Mouse (Mus musculus) spleen, postnatal 36 days (tissue): ENCODE results near the gene Tmc6.
A peak's percentile ranks its signal among the peaks of the same experiment; 100 is the strongest.

Experiments used
- DNase-seq, 2 experiments: peaks; one replicate each; pipeline ENCODE4 v3.0.0; 2022; ENCODE audit warnings: low spot score in 2 of 2, mixed read lengths in 1 of 2

Tmc6 gene

GRCm38 (mm10) chr11:117755891-117756290 is 26.1 kb downstream of the Tmc6 start:
- no peak for DNase-seq

- no peak for DNase-seq
Observed at GRCm38 (mm10) chr11:117751544-117751943, 30.5 kb downstream of the Tmc6 start.

GRCm38 (mm10) chr11:117749414-117749813 is 32.6 kb downstream of the Tmc6 start:
- DNase-seq, result no peak

DNA sequence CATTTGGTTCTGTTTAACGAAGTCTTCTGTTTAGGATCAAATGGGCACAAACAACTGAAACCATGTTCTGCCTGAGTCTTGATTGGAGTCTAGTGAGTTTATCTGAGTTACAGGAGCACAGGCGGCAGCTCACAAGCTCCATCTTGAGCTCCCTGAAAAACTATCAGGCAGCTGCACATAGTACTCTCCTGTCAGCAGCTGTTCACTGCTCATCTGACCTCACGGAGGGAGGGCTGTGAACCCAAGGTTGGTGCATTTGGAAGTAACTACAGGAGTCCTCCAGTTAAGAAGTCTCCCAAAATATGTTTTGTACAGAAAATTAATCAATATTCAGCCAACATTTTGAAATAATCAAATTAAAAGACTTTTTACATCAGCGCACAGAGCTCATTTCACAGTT is 33.4 kb downstream of the Tmc6 start:
- no peak for DNase-seq

GRCm38 (mm10) chr11:117743454-117744030 is 38.5 kb downstream of the Tmc6 start:
- DNase-seq, result no peak

DNA sequence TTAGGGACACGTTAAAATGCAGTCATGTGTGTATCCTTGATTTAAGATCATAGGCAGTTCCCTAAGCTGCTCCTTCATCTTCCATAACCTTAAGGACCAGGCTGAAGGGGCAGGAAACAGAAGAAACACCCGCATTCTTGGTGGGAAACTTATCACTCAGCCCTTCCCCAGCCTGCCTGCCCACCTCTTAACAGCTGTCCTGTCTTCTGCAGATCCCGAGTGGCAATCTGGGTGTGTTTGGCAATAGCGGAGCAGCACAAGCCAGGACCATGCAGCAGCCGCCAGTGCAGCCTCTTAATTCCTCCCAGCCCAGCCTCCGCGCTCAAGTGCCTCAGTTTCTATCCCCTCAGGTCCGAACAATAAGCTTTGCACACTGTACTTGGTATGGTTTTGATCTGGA is 39.3 kb downstream of the Tmc6 start:
- DNase-seq, result no peak

- DNase-seq, result no peak
Observed at GRCm38 (mm10) chr11:117742243-117742642, 39.8 kb downstream of the Tmc6 start.

- no peak for DNase-seq
Observed at GRCm38 (mm10) chr11:117741128-117741527, 40.9 kb downstream of the Tmc6 start.

DNA sequence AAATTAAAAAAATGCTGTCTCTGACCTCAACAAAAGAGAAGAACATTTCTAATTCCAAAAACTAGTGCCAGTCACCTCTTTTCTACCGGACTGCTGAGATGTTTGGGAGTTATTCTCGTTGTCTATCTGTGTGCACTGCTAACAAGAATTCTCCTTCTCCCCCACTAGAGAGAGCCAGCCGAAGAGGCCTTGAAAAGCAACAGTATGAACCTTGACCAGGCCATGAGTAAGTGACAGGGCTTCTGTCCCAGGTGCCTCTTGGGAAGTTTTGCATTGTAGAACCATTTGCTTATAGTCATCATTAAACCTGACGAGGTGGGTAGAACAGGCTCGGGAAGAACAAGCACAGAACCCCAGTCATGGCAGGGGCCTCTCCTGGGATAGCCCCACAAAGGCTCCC is 43.9 kb downstream of the Tmc6 start:
- no peak for DNase-seq

DNA sequence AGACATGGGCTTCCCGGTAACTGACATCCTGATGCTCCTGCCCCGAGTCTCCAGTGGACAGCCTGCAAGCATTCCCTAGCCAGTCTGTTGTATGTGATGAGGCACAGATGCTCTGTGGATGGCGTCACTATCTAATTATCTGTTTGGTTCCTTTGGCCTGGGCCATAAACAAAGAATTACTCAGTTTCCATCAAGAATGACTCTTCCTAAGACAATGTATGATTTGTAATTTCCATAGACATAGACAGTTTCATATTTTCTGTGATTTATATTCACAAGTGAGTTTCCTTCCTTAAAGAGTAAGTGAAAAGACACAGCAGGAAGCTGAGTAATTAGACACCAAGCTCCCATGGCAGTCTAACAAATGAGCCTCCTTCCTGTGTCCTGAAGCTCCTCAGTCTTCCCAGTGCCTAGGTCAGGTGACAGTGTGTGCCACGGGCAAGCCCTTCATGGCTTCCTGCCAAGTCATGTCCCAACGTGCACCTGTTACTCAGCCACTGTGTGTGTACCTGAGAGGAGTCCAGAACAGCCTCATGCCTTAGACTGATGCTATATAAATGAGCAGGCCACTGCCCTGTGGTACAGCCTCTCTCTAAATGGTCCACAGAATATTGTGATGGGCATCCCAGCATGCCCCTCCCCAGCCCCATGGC is 45.8 kb downstream of the Tmc6 start:
- no peak for DNase-seq

DNA sequence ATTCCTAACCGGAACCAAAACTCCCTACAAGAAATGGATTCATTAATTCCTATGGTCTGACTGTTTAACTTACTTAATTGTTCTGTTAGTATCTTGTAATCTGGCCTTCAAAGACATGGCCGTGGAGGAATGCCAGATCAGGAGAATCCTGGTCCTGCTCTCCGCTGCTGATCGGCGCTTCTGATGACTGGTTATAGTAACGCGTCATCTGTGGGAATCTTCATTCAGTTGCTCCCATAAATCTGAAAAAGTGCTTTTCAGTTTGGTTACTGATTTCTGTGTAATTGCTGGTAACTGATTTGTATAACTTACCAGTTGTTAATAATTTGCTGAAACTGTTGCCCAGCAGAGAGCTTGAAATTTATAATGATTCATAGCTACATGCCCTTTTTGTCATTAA is 50.5 kb downstream of the Tmc6 start:
- no peak for DNase-seq

DNA sequence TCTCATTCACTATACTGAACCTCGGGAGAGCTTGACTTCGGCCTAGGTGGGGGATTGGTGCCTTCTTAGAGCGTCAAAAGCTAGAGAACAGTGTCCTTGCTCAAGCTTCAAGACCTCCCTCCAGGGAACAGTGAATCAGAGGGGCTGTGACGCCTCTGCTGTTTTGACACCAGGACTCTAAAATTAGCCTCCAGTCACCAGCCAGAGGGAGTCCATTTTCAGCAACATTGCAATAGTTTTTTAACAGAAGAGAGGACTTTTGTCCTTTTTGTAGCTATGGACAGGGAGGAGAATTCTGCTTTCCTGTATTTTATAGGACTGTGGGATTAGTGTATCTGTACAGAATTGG is 51.5 kb downstream of the Tmc6 start:
- DNase-seq, result no peak

DNA sequence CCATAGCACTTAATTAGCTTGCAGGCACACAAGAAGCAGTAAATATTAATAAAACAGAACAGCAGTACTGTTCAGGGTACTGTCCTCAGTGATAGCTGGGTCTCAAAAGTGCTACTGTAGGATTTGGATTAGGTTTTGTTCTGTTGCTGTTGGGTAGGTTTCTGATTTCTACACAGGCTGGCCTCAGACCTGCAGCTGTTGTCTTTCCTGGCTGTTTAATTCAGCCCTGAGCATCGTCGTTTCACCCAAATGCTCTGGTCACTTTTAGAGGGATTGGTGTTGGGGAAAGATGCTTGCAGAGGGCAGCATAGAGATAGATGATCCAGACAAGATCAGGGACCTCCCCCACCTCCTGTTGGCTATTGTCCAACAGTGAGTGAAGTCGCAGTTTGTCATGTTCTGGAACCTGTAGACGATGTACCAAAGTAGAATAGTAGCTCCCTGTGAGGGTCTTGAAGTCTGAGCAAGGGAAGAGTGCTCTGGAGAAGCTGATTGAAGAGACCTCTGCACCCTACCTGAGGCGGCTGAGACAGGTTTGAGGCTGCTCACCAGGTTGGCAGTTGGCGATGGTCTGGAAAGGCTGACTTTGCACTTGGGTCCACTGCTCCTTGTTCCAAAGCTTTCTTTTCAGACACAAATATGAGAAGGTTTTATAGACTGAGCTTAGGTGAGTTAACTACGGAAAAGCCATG is 52.1 kb downstream of the Tmc6 start:
- DNase-seq, result no peak

- DNase-seq, result no peak
Observed at GRCm38 (mm10) chr11:117729341-117729740, 52.7 kb downstream of the Tmc6 start.

GRCm38 (mm10) chr11:117728841-117729240 is 53.2 kb downstream of the Tmc6 start:
- no peak for DNase-seq

- DNase-seq, result no peak
Observed at GRCm38 (mm10) chr11:117728245-117728644, 53.8 kb downstream of the Tmc6 start.

DNA sequence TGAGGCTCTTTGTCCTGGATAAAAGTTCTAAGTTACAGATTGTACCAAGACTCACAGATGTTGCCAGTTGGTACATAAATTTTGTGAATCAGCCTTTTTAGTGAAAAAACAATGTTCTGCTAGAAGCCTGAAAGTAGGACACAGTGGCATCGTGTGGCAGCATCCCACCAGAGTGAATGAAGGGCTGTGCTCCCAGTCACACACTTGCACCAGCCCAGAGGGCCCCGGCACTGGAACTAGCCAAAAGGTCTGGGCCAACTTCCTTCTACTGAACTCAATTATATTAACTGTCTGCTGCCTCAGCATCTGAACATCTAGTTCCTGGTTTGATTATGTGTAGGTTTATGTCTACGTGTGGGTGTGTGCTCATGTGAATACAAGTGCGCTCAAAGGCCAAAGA is 55.0 kb downstream of the Tmc6 start:
- no peak for DNase-seq

- DNase-seq, result peak in 1 of 2 experiments; percentile 8
Observed at GRCm38 (mm10) chr11:117724604-117725301, 57.2 kb downstream of the Tmc6 start.

- DNase-seq, result peak; percentile 59 to 70
Observed at GRCm38 (mm10) chr11:117718838-117719237, 63.2 kb downstream of the Tmc6 start.
